Mouse (Mus musculus) brown adipose tissue, adult 24 weeks (tissue): ENCODE measurements around the gene Rgs2. TPM values are rescaled to one million over a fixed set of nuclear protein-coding genes. Genes with fewer than 3 reads are reported as not detected.

Experiments
- H3K27ac ChIP-seq: fragments of 200-500 bp; replicated peaks from 2 replicates; pipeline ENCODE4 v1.5.1; 2012; ENCODE audit warnings: low read depth, mild to moderate bottlenecking, low read length
- H3K4me1 ChIP-seq: fragments of 200-500 bp; 2 replicates; pipeline ENCODE4 v1.6.1; 2012; ENCODE audit warnings: low read length, mixed read lengths; ENCODE audit not compliant: control insufficient read depth, insufficient read depth, insufficient read length
- H3K4me3 ChIP-seq: fragments of 200-500 bp; 2 replicates; pipeline ENCODE4 v1.5.1; 2012; ENCODE audit warnings: low read depth, mild to moderate bottlenecking, low read length, moderate library complexity; ENCODE audit not compliant: insufficient read depth
- polyA plus RNA-seq: library from polyadenylated mRNA; stranded (reverse); fragments of >200 nt; gene quantifications from 2 replicates; pipeline ENCODE4 v1.2.4, GENCODE M21; 2012; ENCODE audit not compliant: missing spikeins, insufficient read depth, insufficient read length

Rgs2 gene
- polyA plus RNA-seq, 1 experiment, result 212 TPM

- Histone ChIP-seq H3K4me1 (0 out of 2 replicates have a peak, but pooled peaks cover 2% of the 10 kb centered on the region), H3K4me3 (no peak overlapping the region), H3K27ac (0 out of 2 replicates have a peak overlapping the region, but pooled peaks have one; percentile 23)
Measured at GRCm38 (mm10) chr1:144000246-144000645, 3.7 kb downstream of the Rgs2 start.

GRCm38 (mm10) chr1:143999371-143999920 lies 4.5 kb downstream of the Rgs2 start:
- H3K27ac ChIP-seq, result no peak overlapping the region
- no peaks in the 10 kb centered on the region for H3K4me1 ChIP-seq
- H3K4me3 ChIP-seq, result no peak overlapping the region

DNA sequence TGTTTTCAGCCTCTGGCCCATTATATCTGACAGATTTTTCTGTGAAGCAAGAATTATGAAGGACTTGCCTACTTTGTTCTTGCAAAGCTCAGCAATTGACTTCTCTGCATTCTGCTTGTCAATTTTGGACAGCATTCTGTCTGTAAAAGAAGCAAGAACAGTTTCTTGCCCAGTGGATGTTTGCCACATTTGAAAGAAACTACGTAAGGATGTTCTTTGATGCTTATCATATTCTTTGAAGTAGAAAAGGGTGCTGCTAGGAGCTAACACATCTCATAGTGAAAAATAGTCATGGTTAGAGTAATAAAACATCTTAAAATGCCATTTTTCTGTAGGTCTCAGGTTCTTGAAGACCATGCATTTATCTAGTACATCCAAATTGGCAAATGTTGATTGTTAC lies 10.9 kb downstream of the Rgs2 start:
- H3K4me1 ChIP-seq, result no peaks in the 10 kb centered on the region
- no peak overlapping the region for H3K4me3 ChIP-seq
- no peak overlapping the region for H3K27ac ChIP-seq

GRCm38 (mm10) chr1:143992528-143992927 lies 11.4 kb downstream of the Rgs2 start:
- no peak overlapping the region for H3K27ac ChIP-seq
- H3K4me3 ChIP-seq, result no peak overlapping the region
- no peaks in the 10 kb centered on the region for H3K4me1 ChIP-seq

DNA sequence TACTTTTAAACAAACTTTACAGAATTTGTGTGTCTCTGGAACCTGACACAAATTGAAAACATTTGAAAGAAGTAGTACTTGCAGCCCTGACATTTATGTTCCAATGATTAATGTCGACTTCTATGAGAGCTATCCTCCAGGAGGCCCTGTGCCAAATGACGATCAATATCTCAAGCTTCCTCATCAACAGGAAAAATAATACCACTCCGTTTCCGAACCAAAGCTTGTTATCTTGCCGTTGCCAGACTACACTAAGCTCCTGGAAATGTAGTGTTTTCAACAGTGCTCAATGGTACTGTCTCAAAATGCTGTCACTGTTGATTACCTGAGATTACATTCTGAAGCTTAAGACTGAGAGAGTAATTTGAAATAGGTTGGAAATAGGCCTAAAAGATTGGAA lies 13.7 kb downstream of the Rgs2 start:
- Histone ChIP-seq H3K4me3 (no peak overlapping the region), H3K27ac (no peak overlapping the region), H3K4me1 (peaks cover under 1% of the 10 kb centered on the region; the same call in 1 of the 2 replicates)

- Histone ChIP-seq H3K4me3 (no peak overlapping the region), H3K27ac (no peak overlapping the region), H3K4me1 (peaks cover 2% of the 10 kb centered on the region; the same call in 1 of the 2 replicates)
Measured at GRCm38 (mm10) chr1:143989773-143990172, 14.2 kb downstream of the Rgs2 start.

DNA sequence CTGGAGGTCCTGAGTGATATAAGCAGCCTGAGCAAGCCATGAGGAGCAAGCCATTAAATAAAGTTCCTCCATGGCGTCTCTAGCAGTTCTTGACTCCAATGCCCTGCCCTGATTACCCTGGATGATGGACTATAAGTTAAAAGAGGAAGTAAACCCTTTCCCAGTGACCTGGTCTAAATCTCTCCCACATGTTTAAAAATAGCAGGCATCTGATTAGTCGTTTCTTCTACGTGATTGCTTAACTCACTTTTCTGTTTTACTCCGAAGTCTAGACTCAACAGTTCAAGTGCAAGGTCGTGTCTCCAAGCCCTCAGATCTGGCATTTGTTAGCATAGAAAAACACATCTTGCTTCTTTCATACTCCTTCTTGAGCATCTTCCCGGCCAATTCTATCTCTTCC lies 15.2 kb downstream of the Rgs2 start:
- Histone ChIP-seq H3K4me3 (no peak overlapping the region), H3K4me1 (peaks cover 2% of the 10 kb centered on the region; the same call in 1 of the 2 replicates), H3K27ac (peak overlapping the region; percentile 44)

DNA sequence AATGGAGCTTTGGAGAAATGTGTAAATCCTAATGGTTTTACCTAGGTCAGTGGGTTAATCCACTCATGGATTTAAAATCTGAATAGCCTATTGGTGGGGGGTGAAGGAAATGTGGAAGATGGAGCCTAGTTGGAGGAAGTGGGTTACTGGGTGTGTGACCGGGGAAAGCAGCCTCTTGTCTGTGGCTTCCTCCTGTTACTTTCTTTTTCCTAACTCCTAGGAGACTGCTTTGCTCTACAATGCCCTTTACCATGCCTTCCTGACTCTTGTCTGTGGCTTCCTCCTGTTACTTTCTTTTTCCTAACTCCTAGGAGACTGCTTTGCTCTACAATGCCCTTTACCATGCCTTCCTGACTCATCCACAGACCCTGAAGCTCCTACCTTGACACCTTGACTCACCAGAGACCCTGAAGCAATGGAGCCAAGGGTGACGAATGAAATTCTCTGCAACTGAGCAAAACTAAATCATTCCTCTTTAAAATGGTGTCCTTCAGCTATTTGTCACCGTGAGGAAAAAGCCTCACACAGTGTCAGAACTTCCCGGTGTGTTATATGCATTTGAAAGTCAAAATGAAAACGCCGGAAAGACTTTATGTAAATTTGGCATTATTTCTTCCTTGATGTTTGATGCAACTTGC lies 18.9 kb downstream of the Rgs2 start:
- Histone ChIP-seq H3K27ac (no peak overlapping the region), H3K4me1 (peaks cover 2% of the 10 kb centered on the region), H3K4me3 (no peak overlapping the region)

DNA sequence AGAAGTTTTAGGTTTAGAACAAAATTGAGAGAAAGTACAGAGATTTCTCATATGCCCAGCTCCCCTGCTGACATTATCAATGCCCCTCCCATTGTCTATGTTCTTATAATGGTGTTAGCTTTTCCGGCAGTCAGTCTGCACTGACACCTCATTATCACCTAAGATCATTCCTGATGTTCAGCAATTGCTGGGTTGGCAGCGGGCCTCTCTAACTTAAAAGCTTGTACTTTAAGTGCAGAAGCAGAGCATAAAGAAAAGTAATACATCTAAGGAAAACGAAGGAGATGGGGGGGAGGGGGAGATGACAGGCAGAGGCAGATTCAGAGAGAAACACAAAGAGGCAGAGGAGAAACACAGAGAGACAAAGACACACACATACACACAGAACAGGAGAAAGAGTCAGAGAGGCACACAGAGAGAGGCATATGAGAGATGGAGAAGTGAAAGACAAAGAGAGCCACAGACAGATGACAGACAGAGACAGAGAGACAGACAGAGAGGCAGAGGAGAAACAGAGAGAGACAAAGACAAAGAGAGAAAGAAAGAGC lies 21.1 kb downstream of the Rgs2 start:
- Histone ChIP-seq H3K4me1 (peaks cover 2% of the 10 kb centered on the region), H3K4me3 (no peak overlapping the region), H3K27ac (peak overlapping the region; percentile 97)

DNA sequence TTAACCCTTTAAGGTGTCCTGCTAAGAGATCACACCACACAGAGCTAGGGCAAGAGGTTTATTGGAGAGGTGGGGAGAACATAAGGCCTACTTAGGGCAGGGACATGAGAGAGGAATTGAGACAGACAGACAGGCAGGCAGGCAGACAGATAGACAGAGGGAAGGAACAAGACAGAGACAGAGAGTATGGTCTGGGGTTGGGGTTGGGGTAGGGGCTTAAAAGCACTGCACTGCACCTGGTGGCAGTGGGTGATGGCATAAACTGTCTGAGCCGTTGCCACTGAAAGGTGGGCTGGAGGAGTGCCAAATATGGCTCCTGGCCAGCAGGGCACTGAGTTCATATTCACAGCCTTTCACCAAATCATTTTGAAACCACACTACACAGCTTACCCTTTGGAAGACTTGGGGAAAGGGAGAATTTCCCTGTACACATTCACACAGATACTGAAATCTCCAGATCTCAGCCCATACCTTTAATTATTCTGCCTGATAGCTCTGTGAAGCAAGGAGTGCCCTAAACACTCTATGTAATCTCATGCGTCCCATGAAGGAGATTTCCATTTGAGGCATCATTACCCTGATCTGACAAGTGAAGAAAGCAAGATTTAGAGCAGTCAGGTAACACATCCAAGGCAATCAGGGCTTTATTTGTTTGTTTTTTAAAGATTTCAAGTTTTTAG lies 21.7 kb downstream of the Rgs2 start:
- peak overlapping the region; percentile 97 for H3K27ac ChIP-seq
- H3K4me1 ChIP-seq, result peaks cover 2% of the 10 kb centered on the region
- H3K4me3 ChIP-seq, result no peak overlapping the region

DNA sequence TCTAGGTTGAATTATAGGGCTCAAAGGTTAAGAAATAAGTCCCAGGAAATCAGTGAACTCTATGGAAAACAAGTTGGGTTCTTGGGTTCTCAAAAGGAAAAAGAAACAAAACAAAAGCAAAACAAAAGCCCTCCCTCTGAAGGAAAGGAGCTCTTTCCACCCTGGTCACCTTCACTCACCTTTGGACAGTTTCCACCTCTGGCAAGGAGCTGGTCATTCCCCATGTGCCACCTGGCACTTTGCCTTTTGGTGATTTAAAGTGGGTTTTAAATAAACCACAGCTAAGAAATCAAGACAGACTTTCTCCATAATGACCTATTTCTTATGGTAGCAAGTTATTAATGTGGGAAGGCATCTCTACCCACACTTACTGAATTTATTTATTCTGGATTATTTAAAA lies 23.1 kb downstream of the Rgs2 start:
- Histone ChIP-seq H3K4me1 (peaks cover 2% of the 10 kb centered on the region), H3K4me3 (no peak overlapping the region), H3K27ac (no peak overlapping the region)

DNA sequence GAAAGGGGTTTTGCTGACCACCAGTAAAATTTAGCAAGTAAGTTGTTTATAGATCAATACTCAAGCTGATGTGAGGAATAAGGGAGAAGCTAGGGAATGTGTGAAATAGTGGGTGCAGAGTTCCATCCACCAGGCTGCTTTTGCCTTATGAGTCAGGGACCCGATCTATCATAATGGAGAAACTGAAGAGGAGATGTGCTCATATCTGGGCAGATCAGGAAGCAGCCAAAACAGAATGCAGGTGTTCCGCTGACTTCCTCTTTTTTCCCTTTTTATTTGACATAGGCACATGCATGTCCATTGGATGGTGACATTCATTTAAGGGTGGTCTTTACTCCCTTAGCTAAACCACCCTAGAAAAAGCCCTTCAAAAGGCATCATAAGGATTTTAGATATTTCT lies 29.3 kb downstream of the Rgs2 start:
- no peak overlapping the region for H3K4me3 ChIP-seq
- H3K4me1 ChIP-seq, result no peaks in the 10 kb centered on the region
- no peak overlapping the region for H3K27ac ChIP-seq

GRCm38 (mm10) chr1:143962301-143962700 lies 41.7 kb downstream of the Rgs2 start:
- H3K27ac ChIP-seq, result no peak overlapping the region
- H3K4me3 ChIP-seq, result no peak overlapping the region
- H3K4me1 ChIP-seq, result no peaks in the 10 kb centered on the region

DNA sequence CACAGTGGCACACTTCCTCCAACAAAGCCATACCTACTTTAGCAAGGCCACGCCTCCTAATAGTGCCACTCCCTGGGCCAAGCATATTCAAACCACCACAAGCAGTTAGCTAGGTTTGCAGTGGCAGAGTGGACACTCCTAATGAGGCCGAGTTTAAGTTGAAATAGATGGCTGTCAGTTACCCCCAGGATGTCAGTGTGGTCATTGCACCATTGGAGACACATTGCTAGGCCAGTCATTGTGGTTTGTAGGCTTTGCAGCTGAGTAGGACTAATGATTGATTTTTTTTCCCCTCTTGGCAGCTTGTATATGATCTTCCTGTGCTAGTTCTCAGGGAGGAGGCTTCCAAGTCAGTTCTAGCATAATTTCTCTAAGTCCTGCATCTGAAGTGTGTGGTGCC lies 43.6 kb downstream of the Rgs2 start:
- H3K27ac ChIP-seq, result no peak overlapping the region
- no peak overlapping the region for H3K4me3 ChIP-seq
- no peaks in the 10 kb centered on the region for H3K4me1 ChIP-seq

GRCm38 (mm10) chr1:143956090-143956489 lies 47.9 kb downstream of the Rgs2 start:
- no peak overlapping the region for H3K27ac ChIP-seq
- H3K4me1 ChIP-seq, result no peaks in the 10 kb centered on the region
- H3K4me3 ChIP-seq, result no peak overlapping the region
